Mouse (Mus musculus): ENCODE results near the gene Zfand5. TPM values are rescaled to one million over a fixed set of nuclear protein-coding genes. Genes with fewer than 3 reads are reported as not detected.

Zfand5 gene
- polyA plus RNA-seq, 1 experiment = 6.3 TPM

DNA sequence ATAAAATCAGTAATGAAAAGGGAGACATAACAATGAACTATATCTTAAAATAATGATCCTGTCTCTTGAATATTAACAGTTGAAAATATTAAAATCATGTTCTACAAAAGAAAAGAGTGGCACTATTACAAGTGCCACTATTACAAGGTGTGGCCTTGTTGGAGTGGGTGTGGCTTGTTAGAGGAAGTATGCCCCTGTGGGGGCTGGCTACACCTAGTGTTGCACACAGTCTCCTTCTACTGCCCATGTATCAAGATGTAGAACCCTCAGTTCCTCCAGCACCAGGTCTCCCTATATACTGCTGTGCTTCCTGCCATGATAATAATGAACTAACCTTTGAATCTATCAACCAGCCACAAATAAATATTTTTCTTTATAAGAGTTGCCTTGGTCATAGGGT lies 11.8 kb upstream of the Zfand5 start:
- TF ChIP-seq POLR2A (IDR thresholded peaks at IDR 0.05; ENCODE audit: low read depth, low read length) = no peak
- TF ChIP-seq CTCF (IDR thresholded peaks at IDR 0.05; ENCODE audit: extremely low read depth, insufficient read depth, insufficient read length, insufficient replicate concordance) = no peak
- no peak overlapping the region for H3K27ac ChIP-seq (ENCODE audit: insufficient read depth, low read length)
- no peaks in the 10 kb centered on the region for H3K36me3 ChIP-seq (ENCODE audit: control insufficient read depth, insufficient read depth, low read length)
- peaks cover 2% of the 10 kb centered on the region; the same call in 1 of the 2 replicates for H3K4me1 ChIP-seq (ENCODE audit: control insufficient read depth, insufficient read depth, insufficient read length)
- peak; percentile 15 to 17 for DNase-seq (ENCODE audit: low read depth in 1 of 2, low spot score in 2 of 2)
- no peak overlapping the region for H3K4me3 ChIP-seq (ENCODE audit: extremely low read depth, insufficient read depth, insufficient read length)
- H3K27me3 ChIP-seq (ENCODE audit: control insufficient read depth, insufficient read depth, low read length) = no peaks in the 10 kb centered on the region

DNA sequence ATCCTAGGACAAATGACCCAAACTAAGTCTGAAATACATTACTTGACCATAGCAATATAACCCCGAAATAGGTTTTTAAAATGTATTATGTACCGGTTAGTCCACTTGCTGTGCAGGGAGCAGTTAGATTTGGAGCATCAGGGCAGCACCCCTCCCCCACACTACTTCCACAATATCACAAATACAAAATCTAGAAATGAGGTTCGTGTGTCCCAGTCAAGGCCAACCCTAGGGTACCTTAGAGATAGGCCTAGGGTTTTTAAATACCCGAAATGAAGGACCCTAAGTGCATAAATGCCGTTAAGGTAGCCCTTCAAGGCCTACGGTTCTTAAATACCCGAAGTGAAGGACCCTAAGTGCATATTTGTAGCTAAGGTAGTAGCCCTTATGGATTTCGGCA lies 892 bp upstream of the Zfand5 start:
- Histone ChIP-seq H3K4me3 (ENCODE audit: extremely low read depth, insufficient read depth, insufficient read length) (peak overlapping the region; percentile 72), H3K36me3 (ENCODE audit: control insufficient read depth, insufficient read depth, low read length) (no peaks in the 10 kb centered on the region), H3K27me3 (ENCODE audit: control insufficient read depth, insufficient read depth, low read length) (no peaks in the 10 kb centered on the region), H3K27ac (ENCODE audit: insufficient read depth, low read length) (peak overlapping the region; percentile 98), H3K4me1 (ENCODE audit: control insufficient read depth, insufficient read depth, insufficient read length) (peaks cover 9% of the 10 kb centered on the region)
- no peak for TF ChIP-seq CTCF (IDR thresholded peaks at IDR 0.05; ENCODE audit: extremely low read depth, insufficient read depth, insufficient read length, insufficient replicate concordance)
- no peak for TF ChIP-seq POLR2A (IDR thresholded peaks at IDR 0.05; ENCODE audit: low read depth, low read length)
- WGBS = 23% methylated on average over 8 of the region's 8 CpGs
- no peak for DNase-seq (ENCODE audit: low read depth in 1 of 2, low spot score in 2 of 2)

DNA sequence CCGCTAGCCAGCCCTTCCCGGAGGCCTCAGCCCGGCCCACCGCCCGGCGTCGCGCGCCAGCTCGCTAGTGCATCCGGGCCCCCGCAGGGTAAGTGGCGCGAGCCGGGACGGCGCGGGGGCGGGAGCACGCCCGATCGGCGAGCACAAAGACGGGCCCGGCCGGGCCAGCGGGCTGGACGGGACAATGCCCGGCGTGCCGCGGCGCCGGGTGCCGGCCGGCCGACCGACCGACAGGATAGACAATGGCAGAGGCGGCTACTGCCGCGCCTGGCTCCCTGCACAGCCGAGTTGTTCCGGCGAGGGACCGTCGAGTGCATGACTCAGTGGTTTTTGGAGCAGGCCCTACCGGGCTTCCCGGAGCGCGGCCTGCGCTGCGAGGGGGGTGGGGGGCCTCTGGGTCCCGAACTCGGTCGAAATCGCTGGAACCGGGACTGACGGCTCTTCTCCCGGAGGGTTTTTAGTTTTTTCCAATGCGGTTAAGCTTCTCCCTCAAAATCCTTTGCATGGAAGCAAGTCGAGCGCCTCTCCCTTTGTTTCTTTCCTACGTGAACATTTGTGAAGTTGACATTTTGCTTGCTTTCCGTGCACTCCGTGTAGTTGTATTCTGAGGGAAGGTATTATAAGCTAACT lies 692 bp downstream of the Zfand5 start:
- Histone ChIP-seq H3K4me1 (ENCODE audit: control insufficient read depth, insufficient read depth, insufficient read length) (peaks cover 9% of the 10 kb centered on the region), H3K27ac (ENCODE audit: insufficient read depth, low read length) (peak overlapping the region; percentile 96), H3K27me3 (ENCODE audit: control insufficient read depth, insufficient read depth, low read length) (no peaks in the 10 kb centered on the region), H3K4me3 (ENCODE audit: extremely low read depth, insufficient read depth, insufficient read length) (peak overlapping the region; percentile 88), H3K36me3 (ENCODE audit: control insufficient read depth, insufficient read depth, low read length) (peaks cover 9% of the 10 kb centered on the region)
- DNase-seq (ENCODE audit: low read depth in 1 of 2, low spot score in 2 of 2) = peak in 1 of 2 experiments; percentile 71
- TF ChIP-seq POLR2A (IDR thresholded peaks at IDR 0.05; ENCODE audit: low read depth, low read length) = no peak
- TF ChIP-seq CTCF (IDR thresholded peaks at IDR 0.05; ENCODE audit: extremely low read depth, insufficient read depth, insufficient read length, insufficient replicate concordance) = no peak
- WGBS = under 1% methylated on average over 65 of the region's 66 CpGs

DNA sequence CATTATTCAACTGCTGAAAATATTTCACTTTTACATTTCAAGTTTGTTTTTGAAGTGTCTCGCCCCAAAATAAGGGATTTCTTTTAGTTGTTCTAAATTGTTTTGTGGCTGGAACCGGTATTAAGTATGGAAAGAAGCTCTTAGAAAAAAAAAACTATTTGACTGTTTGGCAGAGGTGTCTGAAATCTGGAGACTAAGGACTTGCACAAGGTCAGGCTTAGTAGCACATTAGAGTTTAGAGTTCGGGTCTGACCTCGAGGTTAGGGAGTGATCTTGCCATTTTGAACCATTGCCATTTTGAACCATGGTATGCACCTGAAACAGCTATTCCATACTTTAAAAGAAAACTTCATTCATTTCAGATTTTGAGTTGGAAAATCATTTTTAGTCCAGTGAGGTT lies 1.4 kb downstream of the Zfand5 start:
- H3K27ac ChIP-seq (ENCODE audit: insufficient read depth, low read length) = no peak overlapping the region
- no peak for DNase-seq (ENCODE audit: low read depth in 1 of 2, low spot score in 2 of 2)
- WGBS = 2% methylated on average over 4 of the region's 4 CpGs

DNA sequence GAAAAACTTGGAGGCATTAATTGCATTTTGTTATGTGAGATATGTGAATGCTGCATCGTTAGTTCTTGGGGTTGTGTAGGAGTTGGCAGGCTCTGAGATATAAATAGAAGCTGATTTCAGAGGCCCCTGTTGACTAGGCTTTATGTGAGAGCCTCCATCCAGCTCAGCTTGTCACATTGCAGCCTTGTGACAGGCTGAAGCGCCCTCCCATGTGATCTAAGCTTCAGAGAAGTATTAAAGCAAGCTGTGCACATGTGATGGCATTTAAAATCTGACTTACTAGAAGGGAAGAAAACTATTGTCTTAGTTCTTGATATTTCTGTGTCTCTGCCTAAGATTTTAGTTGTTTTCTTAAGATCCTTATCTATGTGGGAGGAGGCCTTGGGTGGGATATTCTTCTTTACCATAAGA lies 2.1 kb downstream of the Zfand5 start:
- TF ChIP-seq POLR2A (IDR thresholded peaks at IDR 0.05; ENCODE audit: low read depth, low read length) = no peak
- TF ChIP-seq CTCF (IDR thresholded peaks at IDR 0.05; ENCODE audit: extremely low read depth, insufficient read depth, insufficient read length, insufficient replicate concordance) = no peak
- H3K4me1 ChIP-seq (ENCODE audit: control insufficient read depth, insufficient read depth, insufficient read length) = peaks cover 9% of the 10 kb centered on the region
- no peak overlapping the region for H3K27ac ChIP-seq (ENCODE audit: insufficient read depth, low read length)
- WGBS = 0% methylated on average over 2 of the region's 2 CpGs
- no peaks in the 10 kb centered on the region for H3K27me3 ChIP-seq (ENCODE audit: control insufficient read depth, insufficient read depth, low read length)
- peaks cover 13% of the 10 kb centered on the region for H3K36me3 ChIP-seq (ENCODE audit: control insufficient read depth, insufficient read depth, low read length)
- peak overlapping the region; percentile 10 for H3K4me3 ChIP-seq (ENCODE audit: extremely low read depth, insufficient read depth, insufficient read length)
- peak; percentile 34 to 67 for DNase-seq (ENCODE audit: low read depth in 1 of 2, low spot score in 2 of 2)

More for the DNA sequence above, 1.4 kb downstream of the Zfand5 start:
- Histone ChIP-seq H3K4me1 (ENCODE audit: control insufficient read depth, insufficient read depth, insufficient read length) (peaks cover 9% of the 10 kb centered on the region), H3K36me3 (ENCODE audit: control insufficient read depth, insufficient read depth, low read length) (peaks cover 11% of the 10 kb centered on the region), H3K27me3 (ENCODE audit: control insufficient read depth, insufficient read depth, low read length) (no peaks in the 10 kb centered on the region), H3K4me3 (ENCODE audit: extremely low read depth, insufficient read depth, insufficient read length) (peak overlapping the region; percentile 88)
- TF ChIP-seq POLR2A (IDR thresholded peaks at IDR 0.05; ENCODE audit: low read depth, low read length) = no peak

DNA sequence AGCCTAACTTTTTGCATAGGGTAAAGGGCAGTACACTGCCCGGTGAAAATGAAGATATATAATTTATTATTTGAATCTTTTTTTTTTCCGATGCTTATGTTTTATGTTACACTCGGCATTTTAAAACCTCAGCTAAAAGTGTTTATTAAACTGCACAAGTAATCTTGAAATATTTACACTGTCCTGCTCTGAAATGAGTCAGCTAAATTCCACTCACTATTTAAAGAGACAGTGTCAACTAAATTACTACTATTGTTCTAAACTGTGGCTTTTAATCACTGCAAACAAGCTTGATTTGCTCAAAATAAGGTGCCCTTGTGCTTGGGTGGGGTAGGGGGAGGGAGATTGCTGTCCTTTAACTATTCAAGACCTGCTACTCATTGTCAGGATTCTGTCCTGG lies 2.6 kb downstream of the Zfand5 start:
- no peak for DNase-seq (ENCODE audit: low read depth in 1 of 2, low spot score in 2 of 2)
- H3K4me3 ChIP-seq (ENCODE audit: extremely low read depth, insufficient read depth, insufficient read length) = peak overlapping the region; percentile 14; the same call in 1 of the 2 replicates
- no peak overlapping the region for H3K27ac ChIP-seq (ENCODE audit: insufficient read depth, low read length)
- no peaks in the 10 kb centered on the region for H3K27me3 ChIP-seq (ENCODE audit: control insufficient read depth, insufficient read depth, low read length)
- peaks cover 14% of the 10 kb centered on the region for H3K36me3 ChIP-seq (ENCODE audit: control insufficient read depth, insufficient read depth, low read length)
- WGBS = 14% methylated on average over 3 of the region's 3 CpGs
- H3K4me1 ChIP-seq (ENCODE audit: control insufficient read depth, insufficient read depth, insufficient read length) = peaks cover 9% of the 10 kb centered on the region
- TF ChIP-seq CTCF (IDR thresholded peaks at IDR 0.05; ENCODE audit: extremely low read depth, insufficient read depth, insufficient read length, insufficient replicate concordance) (no peak), POLR2A (IDR thresholded peaks at IDR 0.05; ENCODE audit: low read depth, low read length) (no peak)

DNA sequence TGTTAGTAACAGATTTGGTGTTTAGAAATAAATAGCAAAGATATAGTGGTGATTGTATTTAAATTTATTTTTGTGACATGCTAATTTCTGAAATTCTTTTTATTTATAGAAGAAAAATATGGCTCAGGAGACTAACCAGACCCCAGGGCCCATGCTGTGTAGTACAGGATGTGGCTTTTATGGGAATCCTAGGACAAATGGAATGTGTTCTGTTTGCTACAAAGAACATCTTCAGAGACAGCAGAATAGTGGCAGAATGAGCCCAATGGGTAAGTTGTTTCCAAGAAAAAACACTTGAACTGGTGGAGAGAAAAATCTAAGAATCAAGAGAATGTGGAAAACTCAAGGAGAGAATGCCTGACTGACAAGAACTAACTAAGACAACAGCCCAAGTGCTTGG lies 4.2 kb downstream of the Zfand5 start:
- TF ChIP-seq POLR2A (IDR thresholded peaks at IDR 0.05; ENCODE audit: low read depth, low read length) (no peak), CTCF (IDR thresholded peaks at IDR 0.05; ENCODE audit: extremely low read depth, insufficient read depth, insufficient read length, insufficient replicate concordance) (no peak)
- no peak overlapping the region for H3K27ac ChIP-seq (ENCODE audit: insufficient read depth, low read length)
- peaks cover 18% of the 10 kb centered on the region for H3K36me3 ChIP-seq (ENCODE audit: control insufficient read depth, insufficient read depth, low read length)
- no peak for DNase-seq (ENCODE audit: low read depth in 1 of 2, low spot score in 2 of 2)
- H3K4me3 ChIP-seq (ENCODE audit: extremely low read depth, insufficient read depth, insufficient read length) = no peak overlapping the region
- H3K27me3 ChIP-seq (ENCODE audit: control insufficient read depth, insufficient read depth, low read length) = no peaks in the 10 kb centered on the region
- no peaks in the 10 kb centered on the region; the same call in 1 of the 2 replicates for H3K4me1 ChIP-seq (ENCODE audit: control insufficient read depth, insufficient read depth, insufficient read length)
